Mouse (Mus musculus): Measurements from ENCODE around the gene Col19a1.

Col19a1 gene

GRCm38 (mm10) chr1:24225825-24226526 lies 361.3 kb downstream of the Col19a1 start:
- no peak for DNase-seq

- DNase-seq = no peak
Observed at GRCm38 (mm10) chr1:24222981-24223612, 364.2 kb downstream of the Col19a1 start.

GRCm38 (mm10) chr1:24222231-24222630 lies 365.0 kb downstream of the Col19a1 start:
- DNase-seq = no peak

- no peak for DNase-seq
Observed at GRCm38 (mm10) chr1:24219041-24219440, 368.2 kb downstream of the Col19a1 start.
